Mouse (Mus musculus) C2C12 (cell line): ENCODE results near the gene Slc44a4.

Experiments
- CTCF ChIP-seq: IDR thresholded peaks from one replicate; pipeline ENCODE4 v1.5.1; 2011; ENCODE audit not compliant: control insufficient read depth, insufficient read depth, insufficient read length
- FOSL1 ChIP-seq: IDR thresholded peaks from one replicate; pipeline ENCODE4 v1.8.0; 2011; ENCODE audit warnings: mild to moderate bottlenecking, low read length; ENCODE audit not compliant: poor library complexity, insufficient read depth, severe bottlenecking
- MAX ChIP-seq: IDR thresholded peaks from one replicate; pipeline ENCODE4 v1.6.1; 2011; ENCODE audit warnings: mild to moderate bottlenecking, control low read depth
- MYOD1 ChIP-seq: IDR thresholded peaks from one replicate; pipeline ENCODE4 v1.6.1; 2011; ENCODE audit warnings: low read depth; ENCODE audit not compliant: control insufficient read depth, insufficient read length

GRCm38 (mm10) chr17:34977000-34977399 lies 62.7 kb downstream of the Slc44a4 start:
- TF ChIP-seq CTCF (no peak), MAX (no peak), MYOD1 (no peak), FOSL1 (no peak)
